Mouse (Mus musculus) midbrain, embryonic 13.5 days (tissue): ENCODE results near the gene Lrp2. TPM values are rescaled to one million over a fixed set of nuclear protein-coding genes. Genes with fewer than 3 reads are reported as not detected.
"Not testable (repeated sequence)": the region's sequence is repeated elsewhere in the genome, so short reads cannot be mapped to it uniquely, and the experiment has no call there.

Experiments used
- ATAC-seq: fragments of 200-750 bp; cut with Nextera tagmentation; 2 replicates; pipeline ENCODE4 v1.8.0; 2017; ENCODE audit warnings: mild to moderate bottlenecking, moderate TSS enrichment, moderate library complexity
- H3K27ac ChIP-seq: fragments of 300-500 bp; sonication (generic); 2 replicates; pipeline ENCODE4 v1.5.1; 2015; ENCODE audit warnings: inconsistent platforms, mild to moderate bottlenecking, moderate library complexity
- H3K27me3 ChIP-seq: fragments of 300-500 bp; sonication (generic); 2 replicates; pipeline ENCODE4 v1.6.1; 2015; ENCODE audit warnings: mild to moderate bottlenecking, inconsistent platforms
- H3K36me3 ChIP-seq: fragments of 300-500 bp; sonication (generic); 2 replicates; pipeline ENCODE4 v1.6.1; 2015; ENCODE audit warnings: mild to moderate bottlenecking, inconsistent platforms
- H3K4me1 ChIP-seq: fragments of 300-500 bp; sonication (generic); replicated peaks from 2 replicates; pipeline ENCODE4 v1.6.1; 2015; ENCODE audit warnings: inconsistent platforms
- H3K4me2 ChIP-seq: fragments of 300-500 bp; sonication (generic); replicated peaks from 2 replicates; pipeline ENCODE4 v1.6.1; 2015; ENCODE audit warnings: moderate library complexity, mild to moderate bottlenecking, inconsistent platforms
- H3K4me3 ChIP-seq: fragments of 300-500 bp; sonication (generic); replicated peaks from 2 replicates; pipeline ENCODE4 v1.5.1; 2015; ENCODE audit warnings: mild to moderate bottlenecking, inconsistent platforms
- H3K9ac ChIP-seq: fragments of 300-500 bp; sonication (generic); replicated peaks from 2 replicates; pipeline ENCODE4 v1.6.1; 2015; ENCODE audit warnings: mild to moderate bottlenecking, inconsistent platforms
- H3K9me3 ChIP-seq: fragments of 300-500 bp; sonication (generic); 2 replicates; pipeline ENCODE4 v1.6.1; 2016; ENCODE audit warnings: mild to moderate bottlenecking, inconsistent platforms
- WGBS: fragments of 180-500 bp; shearing (Covaris S2); methylation state at CpG from one replicate; pipeline ENCODE4 v1.1.7; 2015; 5-methylcytosine and 5-hydroxymethylcytosine counted together
- polyA plus RNA-seq: library from polyadenylated mRNA; unstranded; fragments of >200 nt; fragmentation: Nextera tagmentation; extraction: Ambion mirVana; gene quantifications from 2 replicates; pipeline ENCODE4 v1.2.1, GENCODE M21; 2015

The Lrp2 gene
- polyA plus RNA-seq, 1 experiment from 2014 or later: 3.7 TPM

DNA sequence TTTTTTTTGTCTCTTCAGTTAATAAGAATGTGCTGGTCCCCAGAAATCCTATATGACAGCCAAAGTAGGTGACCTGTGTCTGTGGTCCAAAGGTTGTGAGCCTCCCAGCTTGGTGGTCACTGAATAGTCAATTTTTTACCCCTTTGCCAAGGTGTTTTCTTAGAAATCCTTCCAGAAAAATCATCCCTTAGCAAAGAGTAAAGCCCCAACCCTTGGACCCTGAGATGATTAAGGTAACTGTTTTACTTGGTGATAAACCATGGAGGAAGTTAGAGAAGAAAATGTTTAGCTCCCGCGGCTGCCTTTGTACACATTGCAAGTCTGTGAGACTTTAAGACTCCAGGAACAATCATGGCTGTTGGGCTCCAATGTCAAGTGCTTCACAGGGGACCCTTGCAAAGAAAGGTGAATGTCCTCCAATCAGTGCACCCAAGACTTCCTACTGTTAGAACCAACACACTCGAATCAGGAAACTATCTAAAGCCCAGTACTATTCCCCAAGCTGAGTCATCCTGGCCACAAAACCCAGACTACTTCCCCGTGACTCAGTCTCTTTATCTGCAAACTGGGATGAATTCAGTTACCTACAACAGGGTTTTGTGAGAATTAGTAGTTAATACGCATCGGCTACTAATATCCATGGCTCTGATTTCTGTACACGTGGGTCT lies 18.0 kb upstream of the Lrp2 start:
- H3K36me3 ChIP-seq: no peaks in the 10 kb centered on the region
- no peak overlapping the region for H3K27ac ChIP-seq
- H3K9me3 ChIP-seq: no peaks in the 10 kb centered on the region
- ATAC-seq: no peak
- H3K4me3 ChIP-seq: no peak overlapping the region
- no peak overlapping the region for H3K4me2 ChIP-seq
- WGBS: 93% methylated on average over 7 of the region's 7 CpGs
- H3K4me1 ChIP-seq: no peaks in the 10 kb centered on the region
- H3K27me3 ChIP-seq: no peaks in the 10 kb centered on the region
- no peak overlapping the region for H3K9ac ChIP-seq

DNA sequence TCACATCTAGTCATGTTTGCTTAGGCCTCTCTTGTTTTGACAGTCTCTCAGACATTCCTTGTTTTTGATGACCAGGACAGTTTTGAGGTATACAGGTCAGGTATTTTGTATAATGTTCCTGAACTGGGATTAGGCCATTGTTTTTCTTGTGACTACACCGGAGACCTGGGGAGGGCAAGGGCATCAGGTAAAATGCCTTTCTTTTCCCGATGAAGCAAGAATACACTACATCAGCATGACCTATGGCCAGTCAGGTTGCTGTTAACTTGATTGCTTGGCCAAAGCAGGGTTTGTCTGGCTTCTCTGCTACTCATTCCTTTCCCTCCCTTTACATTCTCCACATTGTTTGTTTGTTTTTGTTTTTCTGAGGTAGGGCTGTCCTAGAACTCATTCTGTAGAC lies 7.3 kb upstream of the Lrp2 start:
- no peak for ATAC-seq
- no peak overlapping the region for H3K9ac ChIP-seq
- peaks cover 2% of the 10 kb centered on the region; the same call in 1 of the 2 replicates for H3K4me1 ChIP-seq
- H3K4me3 ChIP-seq: no peak overlapping the region
- H3K36me3 ChIP-seq: no peaks in the 10 kb centered on the region
- H3K27me3 ChIP-seq: peaks cover 30% of the 10 kb centered on the region
- H3K9me3 ChIP-seq: no peaks in the 10 kb centered on the region
- no peak overlapping the region for H3K27ac ChIP-seq
- H3K4me2 ChIP-seq: no peak overlapping the region
- 84% methylated on average over 2 of the region's 2 CpGs for WGBS

DNA sequence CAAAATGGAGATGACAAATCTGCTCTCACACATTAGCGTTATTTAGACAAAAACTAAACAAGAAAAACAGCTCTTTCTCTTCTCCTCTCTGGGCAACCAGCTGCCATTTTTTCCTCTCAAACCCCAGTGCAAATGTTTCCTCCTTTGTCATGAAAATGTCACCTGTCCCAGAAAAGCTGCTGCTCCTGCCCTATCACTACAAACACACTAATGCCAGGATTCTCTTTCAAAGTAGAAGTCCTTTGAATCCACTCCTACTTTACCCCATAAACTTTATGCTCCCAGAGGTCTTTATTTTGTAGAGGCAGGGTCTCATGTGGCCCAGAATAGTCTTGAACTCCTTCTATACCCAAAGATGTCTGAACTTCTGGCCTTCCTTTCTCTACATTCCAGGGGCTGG lies 6.7 kb upstream of the Lrp2 start:
- Histone ChIP-seq H3K9me3 (no peaks in the 10 kb centered on the region), H3K36me3 (no peaks in the 10 kb centered on the region), H3K4me3 (no peak overlapping the region), H3K27me3 (peaks cover 36% of the 10 kb centered on the region), H3K4me2 (no peak overlapping the region), H3K4me1 (peaks cover 8% of the 10 kb centered on the region), H3K9ac (no peak overlapping the region), H3K27ac (no peak overlapping the region)
- WGBS: 22% methylated on average over 1 of the region's 1 CpGs
- ATAC-seq: no peak

DNA sequence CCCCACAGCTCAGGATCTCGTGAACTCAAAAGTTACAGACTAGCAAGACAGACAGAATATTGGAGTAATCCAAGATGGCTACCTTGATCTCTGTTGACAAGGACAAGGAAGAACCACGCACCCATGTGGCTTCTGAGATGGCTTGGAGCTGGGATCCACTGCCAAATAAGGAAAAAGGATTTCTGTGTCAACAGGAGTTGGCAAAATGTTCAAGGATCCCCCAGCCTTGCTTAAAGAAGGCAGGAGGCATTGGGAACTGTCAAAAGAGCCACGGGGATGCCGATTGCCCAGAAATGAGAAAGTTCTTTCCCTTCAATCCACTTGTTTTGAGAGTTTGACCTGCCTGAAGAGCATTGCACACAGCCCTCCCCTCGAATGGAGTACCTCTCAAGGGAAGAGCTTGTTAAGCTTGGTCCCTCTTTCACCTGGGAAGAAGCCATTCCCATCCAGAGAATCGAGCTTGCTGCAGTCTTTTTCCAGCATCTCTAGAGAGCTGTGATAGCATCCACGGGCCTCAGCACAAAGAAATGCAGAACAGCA lies 6.2 kb upstream of the Lrp2 start:
- H3K27ac ChIP-seq: no peak overlapping the region
- no peaks in the 10 kb centered on the region for H3K9me3 ChIP-seq
- H3K27me3 ChIP-seq: peaks cover 41% of the 10 kb centered on the region
- no peak for ATAC-seq
- H3K9ac ChIP-seq: no peak overlapping the region
- peaks cover 13% of the 10 kb centered on the region for H3K4me1 ChIP-seq
- WGBS: 64% methylated on average over 7 of the region's 7 CpGs
- no peaks in the 10 kb centered on the region for H3K36me3 ChIP-seq
- no peak overlapping the region for H3K4me2 ChIP-seq
- no peak overlapping the region for H3K4me3 ChIP-seq

DNA sequence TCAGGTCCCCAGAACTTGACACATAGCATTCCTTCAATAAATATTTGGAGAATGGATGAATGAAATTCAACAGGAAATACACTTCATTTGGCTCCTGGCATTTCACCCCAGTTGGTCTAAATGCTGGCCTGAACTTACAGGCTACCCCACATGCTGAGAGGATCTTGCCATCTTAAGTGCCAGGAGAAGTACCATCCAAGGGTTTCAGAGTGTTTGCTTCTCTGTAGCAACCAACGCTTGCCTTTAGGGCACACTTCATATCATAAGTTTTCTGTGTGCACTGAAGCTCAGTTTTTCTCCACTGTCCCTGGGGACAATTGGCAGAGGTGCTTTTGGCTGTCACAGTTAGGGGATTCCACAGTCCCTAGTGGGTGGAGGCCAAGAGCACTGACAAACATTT lies 4.7 kb upstream of the Lrp2 start:
- Histone ChIP-seq H3K4me2 (no peak overlapping the region), H3K27ac (no peak overlapping the region), H3K9ac (no peak overlapping the region), H3K27me3 (peaks cover 49% of the 10 kb centered on the region), H3K36me3 (no peaks in the 10 kb centered on the region), H3K4me1 (peaks cover 26% of the 10 kb centered on the region), H3K9me3 (no peaks in the 10 kb centered on the region), H3K4me3 (no peak overlapping the region)
- 78% methylated on average over 1 of the region's 1 CpGs for WGBS
- ATAC-seq: no peak

DNA sequence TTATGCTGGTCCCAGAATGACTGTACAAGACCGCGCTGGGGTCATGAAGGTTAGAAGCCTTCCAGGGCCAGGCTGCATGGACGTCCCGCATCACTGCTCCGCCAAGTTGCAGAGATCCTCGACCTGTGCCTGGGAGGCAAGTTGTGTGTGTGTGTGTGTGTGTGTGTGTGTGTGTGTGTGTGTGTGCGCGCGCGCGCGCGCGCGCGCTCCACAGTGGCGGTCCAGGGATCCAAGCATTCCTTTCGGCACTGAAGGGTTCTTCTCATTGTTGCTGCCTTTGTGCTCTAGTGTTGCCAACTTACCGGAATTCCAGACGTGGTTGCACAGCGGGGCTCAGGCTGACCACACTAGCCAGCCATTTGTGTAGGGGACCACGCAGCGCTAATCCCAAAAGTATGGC lies 2.0 kb upstream of the Lrp2 start:
- H3K27ac ChIP-seq: no peak overlapping the region
- no peaks in the 10 kb centered on the region for H3K36me3 ChIP-seq
- H3K27me3 ChIP-seq: peaks cover 73% of the 10 kb centered on the region
- 1% methylated on average over 19 of the region's 23 CpGs for WGBS
- peaks cover 40% of the 10 kb centered on the region for H3K4me1 ChIP-seq
- no peaks in the 10 kb centered on the region for H3K9me3 ChIP-seq
- H3K4me3 ChIP-seq: peak overlapping the region; percentile 37
- peak overlapping the region; percentile 41; the same call in 1 of the 2 replicates for H3K9ac ChIP-seq
- no peak for ATAC-seq
- H3K4me2 ChIP-seq: peak overlapping the region; percentile 93

DNA sequence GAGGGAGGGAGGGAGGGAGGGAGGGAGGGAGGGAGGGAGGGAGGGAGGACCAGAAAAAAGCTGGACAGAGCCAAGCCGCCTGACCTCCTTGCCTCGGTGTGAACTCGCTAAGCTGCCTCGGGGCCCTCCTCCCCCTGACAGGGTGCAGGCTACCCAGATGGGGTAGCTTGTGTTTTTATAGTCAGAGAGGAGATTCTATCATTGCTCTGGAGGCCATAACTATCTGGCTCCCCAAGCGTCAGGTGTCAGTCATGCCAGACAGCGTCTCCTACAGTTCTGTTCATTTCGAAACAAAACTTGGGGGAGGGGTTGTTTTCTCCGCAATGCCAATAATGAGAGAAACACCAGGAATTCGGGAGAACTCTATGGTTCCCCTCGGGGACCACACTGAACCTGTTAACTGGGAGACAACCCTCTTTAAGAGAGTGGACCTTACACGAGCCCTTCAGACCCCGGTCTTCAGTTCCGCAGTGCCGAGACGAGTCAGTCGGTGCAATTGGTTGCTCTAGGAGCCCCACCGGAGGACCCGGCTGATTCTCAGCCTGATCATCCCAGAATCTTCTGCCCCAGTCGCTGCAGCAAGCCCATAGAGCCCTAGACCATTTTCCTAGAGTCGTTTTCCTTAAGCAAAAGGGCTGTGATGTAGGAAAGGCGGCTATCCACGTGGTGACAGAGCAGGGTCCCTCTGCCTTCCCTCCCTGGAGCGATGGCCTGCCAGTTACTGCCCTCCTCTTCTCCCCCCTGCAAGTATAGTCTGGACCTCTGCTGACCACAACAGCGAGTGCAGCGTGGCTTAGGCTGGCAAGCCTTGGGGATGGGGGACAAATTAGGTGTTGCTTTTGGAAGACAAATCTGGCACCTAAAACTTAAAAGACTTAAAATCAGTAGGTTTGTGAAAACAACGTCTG lies 1.2 kb upstream of the Lrp2 start:
- under 1% methylated on average over 26 of the region's 26 CpGs for WGBS
- Histone ChIP-seq H3K27me3 (peaks cover 79% of the 10 kb centered on the region), H3K4me3 (peak overlapping the region; percentile 37), H3K4me2 (peak overlapping the region; percentile 93), H3K9ac (peak overlapping the region; percentile 41), H3K36me3 (no peaks in the 10 kb centered on the region), H3K9me3 (no peaks in the 10 kb centered on the region), H3K4me1 (peaks cover 40% of the 10 kb centered on the region), H3K27ac (no peak overlapping the region)
- no peak for ATAC-seq

DNA sequence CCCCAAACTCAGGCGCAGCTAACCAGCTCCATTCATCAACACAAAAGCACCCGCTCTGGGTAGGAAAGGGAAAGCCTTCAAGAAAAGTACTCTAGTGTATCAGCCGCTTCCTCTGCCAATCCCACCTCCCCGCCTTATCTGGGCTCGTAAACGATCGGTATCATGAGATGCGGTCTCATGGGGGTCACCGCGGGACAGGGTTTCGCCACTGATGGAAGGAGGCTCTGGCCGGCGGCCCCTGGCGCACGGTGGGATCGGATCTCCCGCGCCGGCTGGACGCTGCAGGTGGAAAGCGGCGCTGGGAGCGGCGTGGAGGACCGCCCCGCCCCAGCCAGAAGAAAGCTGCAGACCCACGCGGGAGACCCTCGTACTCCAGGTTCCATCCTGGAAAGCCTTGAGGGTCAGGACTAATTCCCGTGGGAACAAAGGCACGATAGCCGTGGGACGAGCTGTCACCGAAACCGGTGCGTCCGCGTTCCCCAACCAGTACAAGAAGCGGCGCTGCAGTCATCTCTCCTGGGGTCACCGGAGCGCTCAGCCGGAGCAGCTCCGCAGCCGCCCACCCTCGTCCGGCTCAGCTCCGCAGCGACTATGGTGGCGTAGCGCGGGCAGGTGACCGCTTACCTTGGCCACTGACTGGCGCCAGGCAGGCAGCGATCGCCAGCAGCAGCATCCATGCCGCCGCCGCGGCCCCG lies 527 bp downstream of the Lrp2 start:
- ATAC-seq: peak; percentile 70

DNA sequence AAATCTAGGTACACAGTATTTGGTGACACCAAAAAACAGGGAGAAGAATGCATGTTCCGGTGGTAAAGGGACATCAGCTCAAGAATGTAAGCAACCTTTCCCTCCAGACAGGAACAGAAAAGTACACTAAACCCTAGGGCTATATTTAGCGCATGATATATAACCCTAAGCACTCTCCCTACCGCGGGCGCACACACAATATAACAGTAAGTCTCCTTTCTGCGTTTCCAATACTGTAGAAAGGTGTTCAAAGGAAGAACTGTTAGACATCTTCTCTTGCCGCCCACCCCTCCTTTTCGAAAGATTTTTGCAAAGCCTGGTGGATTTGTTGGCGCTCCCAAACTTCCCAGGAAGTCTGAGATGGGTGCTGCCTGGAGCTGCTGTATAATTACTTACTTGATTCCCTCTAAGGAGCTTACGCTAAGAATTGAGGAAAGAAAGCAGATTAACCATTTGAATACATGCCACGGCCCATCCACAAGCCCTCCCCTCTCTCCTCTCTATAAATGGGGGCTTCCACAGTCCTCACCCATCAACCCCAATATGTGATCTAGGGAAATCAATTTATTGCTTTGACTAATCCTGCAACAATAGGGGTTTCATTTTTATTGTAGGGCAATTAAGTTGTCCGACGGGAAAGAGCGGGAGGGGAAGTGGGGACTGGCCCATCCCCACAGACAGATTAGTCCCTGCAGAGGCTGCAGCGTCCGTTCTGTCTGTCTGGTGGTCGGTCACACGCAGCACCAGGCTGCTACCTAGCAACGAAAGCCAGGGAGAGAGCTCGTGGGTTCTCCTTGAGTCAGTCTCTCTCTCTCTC lies 1.5 kb downstream of the Lrp2 start:
- H3K4me3 ChIP-seq: peak overlapping the region; percentile 63
- H3K9me3 ChIP-seq: no peaks in the 10 kb centered on the region
- H3K36me3 ChIP-seq: no peaks in the 10 kb centered on the region
- no peak overlapping the region for H3K27ac ChIP-seq
- peaks cover 40% of the 10 kb centered on the region for H3K4me1 ChIP-seq
- ATAC-seq: peak; percentile 51
- H3K27me3 ChIP-seq: peaks cover 70% of the 10 kb centered on the region
- WGBS: 4% methylated on average over 20 of the region's 20 CpGs
- H3K9ac ChIP-seq: no peak overlapping the region
- H3K4me2 ChIP-seq: peak overlapping the region; percentile 93

More for the DNA sequence above, 527 bp downstream of the Lrp2 start:
- WGBS: under 1% methylated on average over 61 of the region's 61 CpGs
- H3K4me1 ChIP-seq: peaks cover 40% of the 10 kb centered on the region
- H3K4me2 ChIP-seq: peak overlapping the region; percentile 93
- H3K27me3 ChIP-seq: peaks cover 78% of the 10 kb centered on the region
- H3K9ac ChIP-seq: peak overlapping the region; percentile 65
- H3K27ac ChIP-seq: peak overlapping the region; percentile 63
- H3K4me3 ChIP-seq: peak overlapping the region; percentile 63
- H3K36me3 ChIP-seq: no peaks in the 10 kb centered on the region
- H3K9me3 ChIP-seq: no peaks in the 10 kb centered on the region

DNA sequence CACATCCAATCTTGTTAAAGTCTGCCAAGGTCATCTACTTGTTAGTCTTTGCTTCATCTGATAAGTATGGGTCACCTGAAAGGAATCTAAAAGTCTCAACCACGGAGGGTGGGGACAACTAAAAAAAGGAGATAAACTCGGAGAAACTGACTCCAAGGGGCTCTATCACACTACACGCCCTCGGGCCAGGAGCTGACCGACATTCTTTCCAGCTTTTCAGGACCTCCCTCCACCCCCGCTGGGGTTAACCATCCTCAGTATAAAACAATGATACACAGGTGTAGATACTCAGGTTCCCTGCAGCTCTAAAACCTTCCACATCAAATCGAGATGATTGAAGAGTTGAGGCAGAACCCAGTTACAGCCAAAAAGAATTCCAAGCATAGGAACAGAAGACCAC lies 3.0 kb downstream of the Lrp2 start:
- Histone ChIP-seq H3K4me3 (no peak overlapping the region), H3K9me3 (no peaks in the 10 kb centered on the region), H3K36me3 (no peaks in the 10 kb centered on the region), H3K27ac (no peak overlapping the region), H3K27me3 (peaks cover 56% of the 10 kb centered on the region), H3K4me2 (no peak overlapping the region), H3K4me1 (peaks cover 34% of the 10 kb centered on the region), H3K9ac (no peak overlapping the region)
- ATAC-seq: no peak
- 48% methylated on average over 7 of the region's 7 CpGs for WGBS

DNA sequence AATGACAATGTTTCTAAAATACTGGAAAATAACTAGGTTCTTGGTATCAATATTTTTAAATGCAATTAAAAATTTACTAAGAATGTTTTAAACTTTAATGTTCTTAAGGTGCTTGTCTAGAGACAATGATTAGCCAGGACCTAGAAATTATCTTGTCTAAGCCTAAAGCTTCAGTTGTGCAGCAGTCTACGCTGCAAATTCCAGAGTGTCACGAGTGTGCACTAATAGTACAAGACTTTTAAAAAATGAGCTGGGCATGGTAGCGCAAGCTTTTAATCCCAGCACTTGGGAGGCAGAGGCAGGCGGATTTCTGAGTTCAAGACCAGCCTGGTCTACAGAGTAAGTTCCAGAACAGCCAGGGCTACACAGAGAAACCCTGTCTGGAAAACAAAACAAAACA lies 3.8 kb downstream of the Lrp2 start:
- not testable (repeated sequence) for H3K27ac ChIP-seq, ATAC-seq, H3K9me3 ChIP-seq, H3K4me3 ChIP-seq, H3K4me2 ChIP-seq, H3K9ac ChIP-seq, H3K36me3 ChIP-seq
- WGBS: 96% methylated on average over 4 of the region's 4 CpGs
- peaks cover 27% of the 10 kb centered on the region for H3K4me1 ChIP-seq
- H3K27me3 ChIP-seq: peaks cover 48% of the 10 kb centered on the region
